Mouse (Mus musculus) kidney, embryonic 16.5 days (tissue): ENCODE data around the gene Gm340. TPM values are rescaled to one million over a fixed set of nuclear protein-coding genes. Genes with fewer than 3 reads are reported as not detected.

Experiments used
- ATAC-seq: fragments of 200-750 bp; cut with Nextera tagmentation; 2 replicates; pipeline ENCODE4 v1.8.0; 2017; ENCODE audit warnings: moderate TSS enrichment; ENCODE audit not compliant: low FRiP score, low TSS enrichment
- H3K27ac ChIP-seq: fragments of 300-500 bp; sonication (generic); 2 replicates; pipeline ENCODE4 v1.5.1; 2014; ENCODE audit warnings: low read length
- H3K27me3 ChIP-seq: fragments of 300-500 bp; sonication (generic); 2 replicates; pipeline ENCODE4 v1.6.1; 2014; ENCODE audit warnings: low read length, control low read depth, mixed read lengths; ENCODE audit not compliant: insufficient read depth
- H3K36me3 ChIP-seq: fragments of 300-500 bp; sonication (generic); 2 replicates; pipeline ENCODE4 v1.6.1; 2014; ENCODE audit warnings: low read length, control low read depth, mixed read lengths; ENCODE audit not compliant: insufficient read depth
- H3K4me1 ChIP-seq: fragments of 300-500 bp; sonication (generic); 2 replicates; pipeline ENCODE4 v1.6.1; 2014; ENCODE audit warnings: low read length, control low read depth, mixed read lengths; ENCODE audit not compliant: insufficient read depth
- H3K4me2 ChIP-seq: fragments of 300-500 bp; sonication (generic); replicated peaks from 2 replicates; pipeline ENCODE4 v1.6.1; 2014; ENCODE audit warnings: low read depth, low read length
- H3K4me3 ChIP-seq: fragments of 300-500 bp; sonication (generic); 2 replicates; pipeline ENCODE4 v1.5.1; 2014; ENCODE audit warnings: mild to moderate bottlenecking, low read length
- H3K9ac ChIP-seq: fragments of 300-500 bp; sonication (generic); replicated peaks from 2 replicates; pipeline ENCODE4 v1.6.1; 2014; ENCODE audit warnings: low read length
- H3K9me3 ChIP-seq: fragments of 300-500 bp; sonication (generic); 2 replicates; pipeline ENCODE4 v1.6.1; 2016; ENCODE audit warnings: low read length, control low read depth
- WGBS: fragments of 180-500 bp; shearing (Covaris S2); extraction: QIAGEN DNeasy Blood & Tissue Kit; methylation state at CpG from one replicate; pipeline ENCODE4 v1.1.7; 2014; 5-methylcytosine and 5-hydroxymethylcytosine counted together
- polyA plus RNA-seq: library from polyadenylated mRNA; unstranded; fragments of >200 nt; fragmentation: Nextera tagmentation; extraction: Ambion mirVana; gene quantifications from 2 replicates; pipeline ENCODE4 v1.2.1, GENCODE M21; 2015

The Gm340 gene
- polyA plus RNA-seq = 1.9 and 2.4 TPM in 2 replicates

GRCm38 (mm10) chr19:41581706-41582420 lies at the start of gene Gm340:
Gm340 (plus strand) TSS chr19:41582370.
- H3K4me2 ChIP-seq = no peak within 1 kb of the TSS
- no peak within 1 kb of the TSS for H3K9ac ChIP-seq
- H3K27ac ChIP-seq = no peak within 1 kb of the TSS
- no peak within 1 kb of the TSS for H3K4me3 ChIP-seq
- no peak for ATAC-seq
- 94% methylated on average over 23 of the region's 23 CpGs for WGBS
- H3K27me3 ChIP-seq = no peaks in the 10 kb centered on the region
- H3K36me3 ChIP-seq = peaks cover 19% of the 10 kb centered on the region
- H3K9me3 ChIP-seq = no peaks in the 10 kb centered on the region
- peaks cover 6% of the 10 kb centered on the region; the same call in 1 of the 2 replicates for H3K4me1 ChIP-seq

- ATAC-seq = no peak
- Histone ChIP-seq H3K27me3 (no peaks in the 10 kb centered on the region), H3K9ac (no peak overlapping the region), H3K36me3 (0 out of 2 replicates have a peak, but pooled peaks cover 4% of the 10 kb centered on the region), H3K4me1 (no peaks in the 10 kb centered on the region), H3K4me3 (no peak overlapping the region), H3K27ac (no peak overlapping the region), H3K4me2 (no peak overlapping the region), H3K9me3 (no peaks in the 10 kb centered on the region)
- WGBS = 92% methylated on average over 3 of the region's 3 CpGs
These were observed 48.1 kb upstream of the Gm340 start for GRCm38 (mm10) chr19:41534021-41534420.

GRCm38 (mm10) chr19:41556981-41557380 lies 25.2 kb upstream of the Gm340 start:
- Histone ChIP-seq H3K4me3 (no peak overlapping the region), H3K4me2 (no peak overlapping the region), H3K9ac (no peak overlapping the region), H3K27me3 (no peaks in the 10 kb centered on the region), H3K9me3 (no peaks in the 10 kb centered on the region), H3K27ac (no peak overlapping the region), H3K36me3 (peaks cover 25% of the 10 kb centered on the region), H3K4me1 (no peaks in the 10 kb centered on the region)
- 83% methylated on average over 4 of the region's 4 CpGs for WGBS
- ATAC-seq = no peak

GRCm38 (mm10) chr19:41557491-41557890 lies 24.7 kb upstream of the Gm340 start:
- Histone ChIP-seq H3K36me3 (peaks cover 22% of the 10 kb centered on the region), H3K9ac (no peak overlapping the region), H3K4me1 (no peaks in the 10 kb centered on the region), H3K4me3 (no peak overlapping the region), H3K27me3 (no peaks in the 10 kb centered on the region), H3K27ac (no peak overlapping the region), H3K4me2 (no peak overlapping the region), H3K9me3 (no peaks in the 10 kb centered on the region)
- ATAC-seq = no peak
- WGBS = 76% methylated on average over 4 of the region's 4 CpGs

- Histone ChIP-seq H3K9me3 (no peaks in the 10 kb centered on the region), H3K4me1 (no peaks in the 10 kb centered on the region), H3K27ac (no peak overlapping the region), H3K9ac (no peak overlapping the region), H3K36me3 (peaks cover 18% of the 10 kb centered on the region), H3K4me2 (no peak overlapping the region), H3K27me3 (no peaks in the 10 kb centered on the region), H3K4me3 (no peak overlapping the region)
- WGBS = 88% methylated on average over 9 of the region's 9 CpGs
- no peak for ATAC-seq
These were observed 23.2 kb upstream of the Gm340 start for GRCm38 (mm10) chr19:41558891-41559486.

- Histone ChIP-seq H3K36me3 (peaks cover 14% of the 10 kb centered on the region), H3K4me3 (no peak overlapping the region), H3K27me3 (no peaks in the 10 kb centered on the region), H3K4me1 (no peaks in the 10 kb centered on the region), H3K27ac (no peak overlapping the region), H3K9ac (no peak overlapping the region), H3K9me3 (no peaks in the 10 kb centered on the region), H3K4me2 (no peak overlapping the region)
- 87% methylated on average over 3 of the region's 3 CpGs for WGBS
- no peak for ATAC-seq
These were observed 21.3 kb upstream of the Gm340 start for GRCm38 (mm10) chr19:41560856-41561255.

- no peak overlapping the region for H3K4me3 ChIP-seq
- 64% methylated on average over 2 of the region's 2 CpGs for WGBS
- H3K36me3 ChIP-seq = no peaks in the 10 kb centered on the region
- no peak for ATAC-seq
- H3K27ac ChIP-seq = no peak overlapping the region
- H3K4me1 ChIP-seq = no peaks in the 10 kb centered on the region
- no peak overlapping the region for H3K9ac ChIP-seq
- no peak overlapping the region for H3K4me2 ChIP-seq
- H3K27me3 ChIP-seq = no peaks in the 10 kb centered on the region
- no peaks in the 10 kb centered on the region for H3K9me3 ChIP-seq
These were observed 13.4 kb upstream of the Gm340 start for GRCm38 (mm10) chr19:41568791-41569190.

- Histone ChIP-seq H3K4me2 (no peak overlapping the region), H3K4me3 (no peak overlapping the region), H3K27ac (no peak overlapping the region), H3K9ac (no peak overlapping the region), H3K9me3 (no peaks in the 10 kb centered on the region), H3K4me1 (peaks cover 6% of the 10 kb centered on the region; the same call in 1 of the 2 replicates), H3K36me3 (no peaks in the 10 kb centered on the region), H3K27me3 (no peaks in the 10 kb centered on the region)
- ATAC-seq = no peak
- 83% methylated on average over 2 of the region's 2 CpGs for whole genome bisulfite sequencing
These were observed 8.5 kb upstream of the Gm340 start for GRCm38 (mm10) chr19:41573700-41574099.

- Histone ChIP-seq H3K9ac (no peak overlapping the region), H3K4me3 (no peak overlapping the region), H3K27ac (no peak overlapping the region), H3K4me2 (no peak overlapping the region), H3K4me1 (peaks cover 6% of the 10 kb centered on the region; the same call in 1 of the 2 replicates), H3K27me3 (no peaks in the 10 kb centered on the region), H3K36me3 (peaks cover 9% of the 10 kb centered on the region), H3K9me3 (no peaks in the 10 kb centered on the region)
- no peak for ATAC-seq
These were observed 4.6 kb upstream of the Gm340 start for GRCm38 (mm10) chr19:41577576-41577975.

- Histone ChIP-seq H3K4me3 (no peak overlapping the region), H3K4me2 (no peak overlapping the region), H3K9me3 (no peaks in the 10 kb centered on the region), H3K36me3 (peaks cover 19% of the 10 kb centered on the region), H3K9ac (no peak overlapping the region), H3K27ac (no peak overlapping the region), H3K27me3 (no peaks in the 10 kb centered on the region), H3K4me1 (peaks cover 6% of the 10 kb centered on the region; the same call in 1 of the 2 replicates)
- no peak for ATAC-seq
- WGBS = 77% methylated on average over 4 of the region's 4 CpGs
These were observed 2.8 kb upstream of the Gm340 start for GRCm38 (mm10) chr19:41579311-41579920.
